24 mouse cellular contexts compared by ENCODE assay signal in the genomic region with DNA sequence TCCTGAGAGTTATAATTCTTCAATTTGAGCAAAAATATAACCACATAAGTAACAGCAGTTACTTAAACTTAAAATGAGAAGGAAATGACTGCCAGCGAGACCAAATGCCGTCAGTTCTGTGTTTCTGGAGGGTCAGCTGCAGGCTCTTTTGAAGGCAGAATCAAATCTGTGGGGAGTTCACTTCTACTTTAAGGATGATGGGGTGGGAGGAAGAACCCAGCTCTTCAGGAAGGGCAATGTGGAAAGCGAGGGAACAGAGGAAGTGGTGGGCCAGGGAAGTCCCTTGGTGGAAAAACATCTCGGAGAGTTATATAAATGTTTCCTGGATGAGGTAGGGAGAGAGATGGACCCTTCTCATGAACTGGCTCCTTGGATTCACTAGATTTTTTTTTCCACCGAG. TPM values are rescaled to one million over a fixed set of nuclear protein-coding genes. Genes with fewer than 3 reads are reported as not detected.
"Had no signal": no experiment of that assay in that cellular context is flagged by ENCODE, and none has a peak within 500 bp of the region (broad histone marks: within the 10 kb centered on the region; RNA-seq: fewer than 3 reads in every experiment).

No protein-coding gene starts in this region.

- DNase-seq: gastrocnemius, adult 2 months; gastrocnemius, postnatal 10 days; gastrocnemius, postnatal 25 days; heart, postnatal 14 days; heart, postnatal 36 days; kidney, adult 11 months; kidney, adult 9 months; kidney, postnatal 36 days; liver; liver, embryonic 13.5 days had no signal

- H3K27ac ChIP-seq: heart, embryonic 13.5 days; heart, embryonic 15.5 days; hindbrain, embryonic 13.5 days; hindbrain, embryonic 15.5 days; hindbrain, postnatal 0 days; kidney, embryonic 15.5 days; kidney, postnatal 0 days; layer of hippocampus, adult 2 months; left cerebral cortex, adult 2 months; limb, embryonic 10.5 days; limb, embryonic 12.5 days; liver, embryonic 13.5 days; liver, embryonic 15.5 days had no signal

- H3K4me3 ChIP-seq: gastrocnemius, adult 2 months; heart, embryonic 13.5 days; heart, embryonic 15.5 days; hindbrain, embryonic 13.5 days; hindbrain, embryonic 15.5 days; kidney, embryonic 15.5 days; layer of hippocampus, adult 2 months; left cerebral cortex, adult 2 months; limb, embryonic 10.5 days; limb, embryonic 12.5 days; liver, embryonic 13.5 days; liver, embryonic 15.5 days had no signal

- H3K9me3 ChIP-seq: heart, embryonic 13.5 days; heart, embryonic 15.5 days; hindbrain, embryonic 13.5 days; hindbrain, embryonic 15.5 days; kidney, embryonic 15.5 days; limb, embryonic 10.5 days; limb, embryonic 12.5 days; liver, embryonic 13.5 days; liver, embryonic 15.5 days had no signal

- H3K27me3 ChIP-seq: heart, embryonic 13.5 days; heart, embryonic 15.5 days; hindbrain, embryonic 13.5 days; hindbrain, embryonic 15.5 days; kidney, embryonic 15.5 days; limb, embryonic 12.5 days; liver, embryonic 13.5 days; liver, embryonic 15.5 days had no signal

- ATAC-seq: hindbrain, postnatal 0 days; intestine, embryonic 16.5 days had no signal

- H3K36me3 ChIP-seq: heart, embryonic 13.5 days; heart, embryonic 15.5 days; hindbrain, embryonic 13.5 days; hindbrain, embryonic 15.5 days; kidney, embryonic 15.5 days; limb, embryonic 10.5 days; limb, embryonic 12.5 days; liver, embryonic 13.5 days; liver, embryonic 15.5 days had no signal

- H3K4me1 ChIP-seq: heart, embryonic 15.5 days; limb, embryonic 12.5 days; liver, embryonic 13.5 days; liver, embryonic 15.5 days had no signal

RNA-seq across cellular contexts. Expression of a gene that starts 20.1 kb away (rescaled TPM):
- total RNA-seq: hematopoietic stem cell, adult 5-6 weeks had no signal

RNA-seq across cellular contexts. Expression of a gene that starts 40.9 kb away (rescaled TPM):
- total RNA-seq: hematopoietic stem cell, adult 5-6 weeks had no signal
